Mouse (Mus musculus): Measurements from ENCODE around the gene Prickle3. TPM values are rescaled to one million over a fixed set of nuclear protein-coding genes. Genes with fewer than 3 reads are reported as not detected.
"Not testable (repeated sequence)": the region's sequence is repeated elsewhere in the genome, so short reads cannot be mapped to it uniquely, and the experiment has no call there.

The Prickle3 gene
- polyA plus RNA-seq, 1 experiment from 2014 or later: 2.0 TPM

GRCm38 (mm10) chrX:7674284-7675000, 17.4 kb downstream of the Prickle3 start:
- no peak overlapping the region for H3K27ac ChIP-seq (replicated peaks)
- peak overlapping the region; percentile 30 for H3K4me3 ChIP-seq
- H3K4me1 ChIP-seq (replicated peaks): no peaks in the 10 kb centered on the region
- no peak overlapping the region for H3K9ac ChIP-seq
- no peaks in the 10 kb centered on the region for H3K36me3 ChIP-seq
- H3K27me3 ChIP-seq: no peaks in the 10 kb centered on the region
- no peaks in the 10 kb centered on the region for H3K9me3 ChIP-seq
- peak overlapping the region; percentile 53 for H3K4me2 ChIP-seq
- WGBS: 36% methylated on average over 28 of the region's 28 CpGs
- peak; percentile 19; the same call in 1 of the 2 replicates for ATAC-seq (ENCODE audit: low FRiP score, low read depth)

GRCm38 (mm10) chrX:7675001-7675380, 17.9 kb downstream of the Prickle3 start:
- peak overlapping the region; percentile 30 for H3K4me3 ChIP-seq
- no peak overlapping the region for H3K9ac ChIP-seq
- H3K9me3 ChIP-seq: no peaks in the 10 kb centered on the region
- H3K27ac ChIP-seq (replicated peaks): no peak overlapping the region
- peak; percentile 23; the same call in 1 of the 2 replicates for ATAC-seq (ENCODE audit: low FRiP score, low read depth)
- peak overlapping the region; percentile 53 for H3K4me2 ChIP-seq
- WGBS: 40% methylated on average over 10 of the region's 10 CpGs
- H3K36me3 ChIP-seq: no peaks in the 10 kb centered on the region
- no peaks in the 10 kb centered on the region for H3K4me1 ChIP-seq (replicated peaks)
- no peaks in the 10 kb centered on the region for H3K27me3 ChIP-seq

- Histone ChIP-seq H3K4me2 (no peak overlapping the region), H3K4me1 (replicated peaks) (no peaks in the 10 kb centered on the region), H3K4me3 (no peak overlapping the region), H3K27me3 (no peaks in the 10 kb centered on the region), H3K9ac (no peak overlapping the region), H3K36me3 (no peaks in the 10 kb centered on the region), H3K9me3 (no peaks in the 10 kb centered on the region), H3K27ac (replicated peaks) (no peak overlapping the region)
- no peak for ATAC-seq (ENCODE audit: low FRiP score, low read depth)
- 46% methylated on average over 3 of the region's 3 CpGs for WGBS
These were observed 21.9 kb downstream of the Prickle3 start for GRCm38 (mm10) chrX:7678986-7679385.

- no peaks in the 10 kb centered on the region for H3K4me1 ChIP-seq (replicated peaks)
- WGBS: 20% methylated on average over 27 of the region's 27 CpGs
- H3K9ac ChIP-seq: no peak overlapping the region
These were observed 22.5 kb downstream of the Prickle3 start for GRCm38 (mm10) chrX:7679405-7680056.

GRCm38 (mm10) chrX:7680057-7680412, 23.0 kb downstream of the Prickle3 start:
- Histone ChIP-seq H3K9me3 (no peaks in the 10 kb centered on the region), H3K4me3 (peak overlapping the region; percentile 29), H3K4me1 (replicated peaks) (no peaks in the 10 kb centered on the region), H3K4me2 (peak overlapping the region; percentile 57), H3K27me3 (no peaks in the 10 kb centered on the region), H3K27ac (replicated peaks) (no peak overlapping the region), H3K9ac (no peak overlapping the region), H3K36me3 (no peaks in the 10 kb centered on the region)
- ATAC-seq (ENCODE audit: low FRiP score, low read depth): no peak
- 22% methylated on average over 12 of the region's 12 CpGs for WGBS

More at GRCm38 (mm10) chrX:7679405-7680056, 22.5 kb downstream of the Prickle3 start:
- Histone ChIP-seq H3K9me3 (no peaks in the 10 kb centered on the region), H3K27ac (replicated peaks) (no peak overlapping the region), H3K4me2 (peak overlapping the region; percentile 57), H3K4me3 (peak overlapping the region; percentile 29), H3K27me3 (no peaks in the 10 kb centered on the region), H3K36me3 (no peaks in the 10 kb centered on the region)
- peak; percentile 88 for ATAC-seq (ENCODE audit: low FRiP score, low read depth)

- Histone ChIP-seq H3K9ac (no peak within 1 kb of the TSS), H3K9me3 (no peaks in the 10 kb centered on the region), H3K4me3 (peak within 1 kb of the TSS; percentile 29; the same call in 1 of the 2 replicates), H3K27ac (replicated peaks) (no peak within 1 kb of the TSS), H3K36me3 (no peaks in the 10 kb centered on the region), H3K4me2 (peak within 1 kb of the TSS; percentile 57), H3K27me3 (no peaks in the 10 kb centered on the region), H3K4me1 (replicated peaks) (no peaks in the 10 kb centered on the region)
- 75% methylated on average over 14 of the region's 14 CpGs for WGBS
- ATAC-seq (ENCODE audit: low FRiP score, low read depth): no peak
These were observed 23.8 kb downstream of the Prickle3 start, which contains the start of gene Magix for GRCm38 (mm10) chrX:7680864-7681263. Gene Magix, minus strand, starts transcription at chrX:7681251.

- no peak overlapping the region for H3K27ac ChIP-seq (replicated peaks)
- no peak overlapping the region for H3K4me3 ChIP-seq
- no peak for ATAC-seq (ENCODE audit: low FRiP score, low read depth)
- H3K36me3 ChIP-seq: no peaks in the 10 kb centered on the region
- no peak overlapping the region for H3K4me2 ChIP-seq
- 93% methylated on average over 2 of the region's 2 CpGs for WGBS
- no peak overlapping the region for H3K9ac ChIP-seq
- no peaks in the 10 kb centered on the region for H3K27me3 ChIP-seq
- no peaks in the 10 kb centered on the region for H3K4me1 ChIP-seq (replicated peaks)
- no peaks in the 10 kb centered on the region for H3K9me3 ChIP-seq
These were observed 31.3 kb downstream of the Prickle3 start for GRCm38 (mm10) chrX:7688321-7688720.

- Histone ChIP-seq H3K27ac (replicated peaks) (no peak overlapping the region), H3K4me1 (replicated peaks) (no peaks in the 10 kb centered on the region), H3K27me3 (no peaks in the 10 kb centered on the region), H3K9me3 (no peaks in the 10 kb centered on the region), H3K4me2 (no peak overlapping the region), H3K9ac (no peak overlapping the region), H3K36me3 (no peaks in the 10 kb centered on the region), H3K4me3 (no peak overlapping the region)
- ATAC-seq (ENCODE audit: low FRiP score, low read depth): no peak
- 64% methylated on average over 3 of the region's 3 CpGs for WGBS
These were observed 33.4 kb downstream of the Prickle3 start for GRCm38 (mm10) chrX:7690486-7690885.

GRCm38 (mm10) chrX:7692862-7693261, 35.8 kb downstream of the Prickle3 start:
- Histone ChIP-seq H3K27ac (replicated peaks) (no peak overlapping the region), H3K4me3 (no peak overlapping the region), H3K9ac (no peak overlapping the region), H3K4me2 (no peak overlapping the region), H3K9me3 (no peaks in the 10 kb centered on the region), H3K36me3 (no peaks in the 10 kb centered on the region), H3K4me1 (replicated peaks) (peaks cover 3% of the 10 kb centered on the region; the same call in 1 of the 2 replicates), H3K27me3 (no peaks in the 10 kb centered on the region)
- 38% methylated on average over 4 of the region's 4 CpGs for WGBS
- no peak for ATAC-seq (ENCODE audit: low FRiP score, low read depth)

- ATAC-seq (ENCODE audit: low FRiP score, low read depth): no peak; the same call in 1 of the 2 replicates
- H3K27ac ChIP-seq (replicated peaks): 0 out of 2 replicates have a peak overlapping the region, but pooled peaks have one; percentile 13
These were observed 39.5 kb downstream of the Prickle3 start for GRCm38 (mm10) chrX:7696520-7696919.

GRCm38 (mm10) chrX:7696954-7697381, 39.9 kb downstream of the Prickle3 start, which contains the start of gene Gpkow:
Gene Gpkow, plus strand, starts transcription at chrX:7697131.
- Histone ChIP-seq H3K9me3 (no peaks in the 10 kb centered on the region), H3K27me3 (no peaks in the 10 kb centered on the region), H3K4me2 (peak within 1 kb of the TSS; percentile 60), H3K4me3 (peak within 1 kb of the TSS; percentile 58), H3K36me3 (no peaks in the 10 kb centered on the region), H3K4me1 (replicated peaks) (peaks cover 12% of the 10 kb centered on the region), H3K27ac (replicated peaks) (peak within 1 kb of the TSS; percentile 69), H3K9ac (peak within 1 kb of the TSS; percentile 51)
- WGBS: 18% methylated on average over 33 of the region's 33 CpGs
- ATAC-seq (ENCODE audit: low FRiP score, low read depth): peak; percentile 96

More at GRCm38 (mm10) chrX:7696520-7696919, 39.5 kb downstream of the Prickle3 start:
- Histone ChIP-seq H3K4me3 (peak overlapping the region; percentile 58), H3K27me3 (no peaks in the 10 kb centered on the region), H3K9ac (no peak overlapping the region), H3K36me3 (no peaks in the 10 kb centered on the region), H3K9me3 (no peaks in the 10 kb centered on the region), H3K4me1 (replicated peaks) (peaks cover 12% of the 10 kb centered on the region), H3K4me2 (peak overlapping the region; percentile 45)
- 42% methylated on average over 6 of the region's 6 CpGs for WGBS

- H3K4me1 ChIP-seq (replicated peaks); H3K27me3 ChIP-seq; ATAC-seq (ENCODE audit: low FRiP score, low read depth); H3K36me3 ChIP-seq; H3K9me3 ChIP-seq: not testable (repeated sequence)
- H3K27ac ChIP-seq (replicated peaks): peak overlapping the region; percentile 48; the same call in 1 of the 2 replicates
- H3K9ac ChIP-seq: 0 out of 2 replicates have a peak overlapping the region, but pooled peaks have one; percentile 37
- peak overlapping the region; percentile 35 for H3K4me3 ChIP-seq
- H3K4me2 ChIP-seq: peak overlapping the region; percentile 52
- WGBS: 40% methylated on average over 5 of the region's 12 CpGs
These were observed 56.7 kb downstream of the Prickle3 start for GRCm38 (mm10) chrX:7713764-7714134.
